Mouse (Mus musculus) lung, embryonic 16.5 days (tissue): ENCODE results near the gene Ctdspl. TPM values are rescaled to one million over a fixed set of nuclear protein-coding genes. Genes with fewer than 3 reads are reported as not detected.

Experiments
- ATAC-seq: fragments of 200-750 bp; cut with Nextera tagmentation; 2 replicates; pipeline ENCODE4 v1.8.0; 2017; ENCODE audit warnings: low read depth, mild to moderate bottlenecking, moderate library complexity
- H3K27ac ChIP-seq: fragments of 300-500 bp; sonication (generic); 2 replicates; pipeline ENCODE4 v1.5.1; 2014; ENCODE audit warnings: mild to moderate bottlenecking, control low read depth, low read length
- H3K27me3 ChIP-seq: fragments of 300-500 bp; sonication (generic); 2 replicates; pipeline ENCODE4 v1.6.1; 2014; ENCODE audit warnings: low read depth, low read length, mixed read lengths; ENCODE audit not compliant: control insufficient read depth, insufficient read depth
- H3K36me3 ChIP-seq: fragments of 300-500 bp; sonication (generic); 2 replicates; pipeline ENCODE4 v1.6.1; 2014; ENCODE audit warnings: low read length; ENCODE audit not compliant: control insufficient read depth, insufficient read depth
- H3K4me1 ChIP-seq: fragments of 300-500 bp; sonication (generic); replicated peaks from 2 replicates; pipeline ENCODE4 v1.6.1; 2014; ENCODE audit warnings: low read length, mixed read lengths; ENCODE audit not compliant: control insufficient read depth, insufficient read depth
- H3K4me2 ChIP-seq: fragments of 300-500 bp; sonication (generic); 2 replicates; pipeline ENCODE4 v1.6.1; 2014; ENCODE audit warnings: low read depth, low read length, control low read depth
- H3K4me3 ChIP-seq: fragments of 300-500 bp; sonication (generic); 2 replicates; pipeline ENCODE4 v1.5.1; 2014; ENCODE audit warnings: mild to moderate bottlenecking, low read length, control low read depth
- H3K9ac ChIP-seq: fragments of 300-500 bp; sonication (generic); 2 replicates; pipeline ENCODE4 v1.6.1; 2014; ENCODE audit warnings: low read length, control low read depth
- H3K9me3 ChIP-seq: fragments of 300-500 bp; sonication (generic); 2 replicates; pipeline ENCODE4 v1.6.1; 2016; ENCODE audit warnings: low read length; ENCODE audit not compliant: control insufficient read depth
- WGBS: fragments of 180-500 bp; shearing (Covaris S2); extraction: QIAGEN DNeasy Blood & Tissue Kit; methylation state at CpG from one replicate; pipeline ENCODE4 v1.1.7; 2014; 5-methylcytosine and 5-hydroxymethylcytosine counted together
- polyA plus RNA-seq: library from polyadenylated mRNA; unstranded; fragments of >200 nt; fragmentation: Nextera tagmentation; extraction: Ambion mirVana; gene quantifications from 2 replicates; pipeline ENCODE4 v1.2.1, GENCODE M21; 2015

Ctdspl gene
- polyA plus RNA-seq = 23.3 and 26.7 TPM in 2 replicates

DNA sequence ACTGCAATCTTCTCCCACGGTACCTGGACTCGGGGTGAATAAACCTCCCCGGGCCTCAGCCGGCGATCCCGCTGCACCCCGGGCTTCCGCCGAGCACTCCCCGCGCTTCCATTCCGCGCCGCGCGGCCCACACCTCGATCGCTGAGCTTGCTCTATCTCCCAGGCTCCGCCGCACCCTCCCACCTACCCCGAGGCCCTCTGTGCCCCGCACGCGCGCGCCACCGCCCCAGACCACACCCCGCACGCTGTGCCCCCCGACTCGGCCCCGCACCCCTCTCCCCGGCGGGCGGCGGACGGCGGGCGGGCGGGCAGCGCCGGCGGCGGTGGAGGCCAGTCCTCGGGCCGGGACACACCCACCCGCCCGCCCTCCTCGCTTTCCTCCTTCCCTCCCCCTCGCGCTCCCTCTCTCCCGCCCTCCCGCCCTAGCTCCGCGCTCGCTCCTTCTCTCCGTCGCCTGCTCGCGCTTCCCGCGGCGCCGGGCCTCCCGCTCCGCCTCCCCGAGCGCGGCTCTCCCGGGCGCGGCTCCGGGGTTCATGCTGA, at the start of gene Ctdspl:
Ctdspl (plus strand) TSS at position 343 of the 540 bp plus-strand sequence.
- Histone ChIP-seq H3K27me3 (no peaks in the 10 kb centered on the region), H3K9me3 (no peaks in the 10 kb centered on the region), H3K9ac (peak within 1 kb of the TSS; percentile 92), H3K4me2 (peak within 1 kb of the TSS; percentile 96), H3K4me3 (peak within 1 kb of the TSS; percentile 82), H3K27ac (peak within 1 kb of the TSS; percentile 97), H3K4me1 (peaks cover 40% of the 10 kb centered on the region), H3K36me3 (no peaks in the 10 kb centered on the region)
- peak; percentile 43 for ATAC-seq
- 0% methylated on average over 28 of the region's 73 CpGs for WGBS

DNA sequence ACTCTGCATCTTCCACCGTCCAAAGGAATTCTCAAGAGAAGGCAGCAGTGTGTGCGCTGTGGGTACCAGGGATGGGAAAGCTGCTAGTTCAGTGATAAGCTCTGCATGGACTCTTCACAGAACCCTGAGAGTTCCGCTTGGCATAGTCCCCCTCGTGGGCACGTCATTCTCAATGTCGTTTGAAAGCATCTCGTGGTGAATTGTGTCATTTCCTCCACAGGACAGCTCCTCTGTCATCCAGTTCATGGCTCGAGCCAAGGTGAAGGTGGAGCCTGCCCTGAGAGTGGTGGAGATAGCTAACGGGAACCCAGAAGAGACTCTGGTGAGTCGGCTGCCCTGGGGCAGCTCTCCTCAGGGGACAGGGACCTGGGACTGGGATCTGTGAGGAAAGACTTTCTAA, 49.4 kb upstream of the Ctdspl start:
- Histone ChIP-seq H3K27ac (0 out of 2 replicates have a peak overlapping the region, but pooled peaks have one; percentile 8), H3K4me2 (no peak overlapping the region), H3K27me3 (no peaks in the 10 kb centered on the region), H3K4me1 (peaks cover 5% of the 10 kb centered on the region), H3K36me3 (peaks cover 4% of the 10 kb centered on the region; the same call in 1 of the 2 replicates), H3K4me3 (no peak overlapping the region), H3K9ac (no peak overlapping the region), H3K9me3 (no peaks in the 10 kb centered on the region)
- ATAC-seq = 0 out of 2 replicates have a peak, but pooled peaks have one; percentile 32
- WGBS = 69% methylated on average over 10 of the region's 10 CpGs

DNA sequence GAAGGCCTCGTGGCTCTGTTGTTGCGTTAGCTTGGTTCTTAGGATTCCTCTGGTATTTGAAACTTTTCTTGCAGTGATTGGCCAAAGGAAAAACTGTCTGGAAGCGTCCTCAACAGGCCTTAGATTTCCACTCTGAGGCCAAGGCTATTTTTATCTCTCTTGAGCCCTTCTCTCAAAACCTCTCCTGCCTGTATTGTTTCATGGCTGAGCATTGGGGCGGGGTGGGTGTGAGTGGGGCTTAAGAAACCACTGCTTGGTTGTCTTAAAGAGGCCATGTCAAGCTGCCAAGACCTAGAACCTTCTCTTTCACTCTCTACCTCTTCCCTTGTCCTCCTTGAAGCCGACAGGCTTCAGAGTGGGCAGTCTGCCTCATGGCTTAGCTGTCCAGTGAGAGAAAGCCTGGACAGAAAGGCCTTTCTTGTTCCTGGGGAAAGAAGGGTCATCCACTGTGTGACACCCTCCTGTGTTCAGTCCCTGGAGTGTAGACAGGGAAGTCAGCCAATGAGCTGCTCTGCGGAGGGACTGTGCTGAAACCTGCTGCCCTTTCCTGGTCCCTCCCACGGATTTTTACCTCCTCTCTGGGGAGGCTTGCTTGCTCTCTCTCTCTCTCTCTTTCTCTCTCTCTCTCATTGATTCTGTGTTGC, 48.8 kb upstream of the Ctdspl start:
- peaks cover 5% of the 10 kb centered on the region for H3K4me1 ChIP-seq
- H3K27ac ChIP-seq = 0 out of 2 replicates have a peak overlapping the region, but pooled peaks have one; percentile 8
- H3K9me3 ChIP-seq = no peaks in the 10 kb centered on the region
- ATAC-seq = no peak; the same call in 1 of the 2 replicates
- H3K4me3 ChIP-seq = no peak overlapping the region
- peaks cover 2% of the 10 kb centered on the region; the same call in 1 of the 2 replicates for H3K36me3 ChIP-seq
- no peak overlapping the region for H3K9ac ChIP-seq
- H3K4me2 ChIP-seq = no peak overlapping the region
- WGBS = 55% methylated on average over 7 of the region's 7 CpGs
- no peaks in the 10 kb centered on the region for H3K27me3 ChIP-seq

DNA sequence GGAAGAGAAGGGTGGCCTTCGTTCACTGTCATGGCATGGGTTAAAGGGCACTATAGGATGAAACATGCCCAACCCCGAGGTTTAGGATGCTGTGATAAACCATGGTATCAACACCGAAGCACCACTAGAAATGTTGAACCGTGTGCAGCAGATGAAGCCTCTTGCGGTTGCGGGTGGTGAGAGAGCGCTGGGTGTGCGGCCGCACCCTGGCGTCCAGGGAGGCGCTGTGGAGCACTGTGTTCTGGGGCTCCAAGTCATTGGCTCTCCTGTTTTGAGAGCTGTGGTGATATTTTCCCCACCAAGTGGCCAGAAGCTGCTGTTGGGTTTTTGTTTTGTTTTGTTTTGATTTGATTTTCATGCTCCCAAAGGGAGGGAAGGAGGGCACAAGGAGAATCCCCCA, 47.7 kb upstream of the Ctdspl start:
- no peaks in the 10 kb centered on the region for H3K9me3 ChIP-seq
- H3K36me3 ChIP-seq = peaks cover 2% of the 10 kb centered on the region; the same call in 1 of the 2 replicates
- peaks cover 5% of the 10 kb centered on the region for H3K4me1 ChIP-seq
- ATAC-seq = no peak
- no peaks in the 10 kb centered on the region for H3K27me3 ChIP-seq
- H3K4me3 ChIP-seq = no peak overlapping the region
- no peak overlapping the region for H3K9ac ChIP-seq
- H3K4me2 ChIP-seq = no peak overlapping the region
- WGBS = 86% methylated on average over 11 of the region's 11 CpGs
- no peak overlapping the region for H3K27ac ChIP-seq

DNA sequence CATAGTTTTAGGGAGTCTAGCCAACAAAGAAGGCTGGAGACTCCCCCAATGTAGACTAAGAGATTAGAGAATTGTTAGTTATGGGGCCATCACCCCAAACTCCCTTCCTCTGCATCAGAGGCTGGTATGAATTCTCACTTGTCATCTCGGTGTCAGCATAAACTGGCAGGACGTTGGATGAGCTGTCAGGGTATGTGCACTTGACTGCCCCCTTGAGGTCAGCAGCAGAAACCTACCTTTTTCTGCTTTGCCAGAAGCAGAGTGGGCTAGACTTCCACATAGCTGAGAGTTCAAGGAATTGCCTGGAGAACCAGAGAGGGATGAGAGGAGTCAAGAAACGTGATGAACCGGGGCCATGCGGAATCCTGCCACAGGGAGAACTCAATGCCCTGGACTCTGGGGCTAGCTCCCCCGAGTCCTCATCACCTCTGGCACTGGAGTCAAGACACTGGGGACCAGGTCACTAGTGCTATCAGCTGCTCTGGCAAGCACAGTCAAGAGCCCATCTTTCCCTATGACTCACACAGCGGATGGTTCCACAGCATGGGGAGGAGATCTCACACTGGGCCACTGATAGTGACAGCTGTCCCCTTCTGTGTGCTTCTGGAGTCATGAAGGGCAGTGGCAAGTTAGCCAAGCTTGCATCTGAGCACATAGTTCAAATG, 44.8 kb upstream of the Ctdspl start:
- 70% methylated on average over 7 of the region's 7 CpGs for WGBS
- H3K4me1 ChIP-seq = peaks cover 2% of the 10 kb centered on the region; the same call in 1 of the 2 replicates
- H3K27ac ChIP-seq = no peak overlapping the region
- H3K27me3 ChIP-seq = no peaks in the 10 kb centered on the region
- no peak overlapping the region for H3K4me2 ChIP-seq
- H3K9ac ChIP-seq = no peak overlapping the region
- no peak for ATAC-seq
- no peaks in the 10 kb centered on the region; the same call in 1 of the 2 replicates for H3K36me3 ChIP-seq
- H3K4me3 ChIP-seq = no peak overlapping the region
- no peaks in the 10 kb centered on the region for H3K9me3 ChIP-seq

DNA sequence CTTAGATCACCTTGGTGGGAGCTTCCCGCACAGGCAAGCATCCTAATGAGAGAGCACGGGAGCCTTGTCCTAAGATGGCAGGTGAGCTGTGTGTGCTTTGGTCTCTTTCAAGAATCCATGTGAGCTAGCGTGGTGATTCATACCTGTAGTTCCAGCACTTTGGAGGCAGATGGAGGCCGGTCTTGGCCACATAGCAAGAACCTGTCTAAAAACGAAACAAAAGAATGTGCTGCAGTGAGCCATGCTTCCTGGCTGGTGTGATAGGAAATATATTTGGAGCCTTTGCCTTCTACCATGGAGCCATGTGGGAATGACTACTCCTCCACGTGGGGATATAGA, 44.3 kb upstream of the Ctdspl start:
- H3K4me3 ChIP-seq = no peak overlapping the region
- H3K9ac ChIP-seq = no peak overlapping the region
- no peak for ATAC-seq
- no peak overlapping the region for H3K27ac ChIP-seq
- H3K36me3 ChIP-seq = no peaks in the 10 kb centered on the region; the same call in 1 of the 2 replicates
- 80% methylated on average over 6 of the region's 6 CpGs for WGBS
- H3K4me1 ChIP-seq = peaks cover 2% of the 10 kb centered on the region; the same call in 1 of the 2 replicates
- H3K27me3 ChIP-seq = no peaks in the 10 kb centered on the region
- H3K9me3 ChIP-seq = no peaks in the 10 kb centered on the region
- H3K4me2 ChIP-seq = no peak overlapping the region

DNA sequence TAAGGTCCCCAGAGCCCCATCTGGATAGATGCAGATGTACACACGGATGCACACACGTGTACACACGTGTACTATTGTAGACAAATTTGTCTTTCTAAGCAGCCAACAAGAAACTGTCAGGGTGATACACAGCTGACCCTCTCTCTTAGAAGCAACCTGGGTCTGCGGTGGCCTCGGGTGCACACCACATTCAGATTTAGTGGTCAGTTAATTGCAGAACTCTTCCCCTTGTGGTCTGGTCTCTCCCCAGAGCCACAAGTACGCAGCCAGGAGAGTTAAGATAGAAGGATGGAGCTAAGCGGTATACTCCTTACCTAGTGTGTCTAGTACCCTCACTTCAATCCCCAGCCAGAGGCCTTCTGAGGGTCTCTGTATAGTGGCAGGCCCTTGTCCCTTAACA, 43.1 kb upstream of the Ctdspl start:
- Histone ChIP-seq H3K27me3 (no peaks in the 10 kb centered on the region), H3K9ac (no peak overlapping the region), H3K27ac (no peak overlapping the region), H3K4me1 (no peaks in the 10 kb centered on the region), H3K36me3 (peaks cover 2% of the 10 kb centered on the region; the same call in 1 of the 2 replicates), H3K4me2 (no peak overlapping the region), H3K4me3 (no peak overlapping the region), H3K9me3 (no peaks in the 10 kb centered on the region)
- WGBS = 91% methylated on average over 7 of the region's 7 CpGs
- no peak for ATAC-seq

DNA sequence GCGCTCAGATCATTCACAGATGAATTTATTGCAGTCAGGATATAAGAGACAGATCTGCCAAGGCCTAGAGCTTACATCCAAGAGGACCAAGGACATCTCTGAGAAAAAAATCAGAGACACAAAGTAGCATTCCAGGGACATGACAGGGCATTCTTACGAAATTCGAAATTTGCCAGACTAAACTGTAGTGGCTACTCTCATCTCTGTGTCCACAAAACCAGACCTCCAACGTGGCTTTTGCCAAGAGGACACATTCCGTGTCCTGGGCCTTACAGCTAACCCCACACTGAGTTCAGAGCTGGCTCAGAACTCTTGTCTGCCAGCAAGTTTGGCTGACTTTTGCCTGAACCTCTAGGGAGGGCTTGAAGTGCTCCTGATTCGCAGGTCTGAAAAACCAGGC, 40.5 kb upstream of the Ctdspl start:
- no peaks in the 10 kb centered on the region for H3K9me3 ChIP-seq
- no peaks in the 10 kb centered on the region for H3K27me3 ChIP-seq
- H3K4me1 ChIP-seq = peaks cover 7% of the 10 kb centered on the region
- 45% methylated on average over 6 of the region's 6 CpGs for WGBS
- H3K36me3 ChIP-seq = peaks cover 2% of the 10 kb centered on the region; the same call in 1 of the 2 replicates
- peak; percentile 87 for ATAC-seq
- no peak overlapping the region for H3K9ac ChIP-seq
- H3K4me3 ChIP-seq = no peak overlapping the region
- no peak overlapping the region for H3K4me2 ChIP-seq
- H3K27ac ChIP-seq = no peak overlapping the region; the same call in 1 of the 2 replicates

DNA sequence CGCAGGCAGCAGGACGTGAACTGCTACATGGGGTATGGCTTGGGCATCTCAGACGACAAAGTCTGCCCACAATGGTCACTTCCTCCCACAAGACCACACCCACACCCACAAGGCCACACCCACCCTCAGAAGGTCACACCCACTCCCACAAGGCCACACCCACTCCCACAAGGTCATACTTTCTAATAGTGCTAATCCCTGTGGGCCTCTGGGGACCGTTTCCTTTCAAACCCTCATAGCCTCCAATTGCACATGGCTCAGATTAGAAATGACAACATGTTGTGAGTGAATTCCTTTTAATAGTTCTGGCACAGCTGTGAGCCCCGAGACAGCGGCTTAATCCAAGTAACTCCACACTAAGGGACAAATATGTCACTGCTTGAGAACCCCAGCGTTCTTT, 39.1 kb upstream of the Ctdspl start:
- ATAC-seq = no peak
- Histone ChIP-seq H3K4me1 (peaks cover 11% of the 10 kb centered on the region), H3K4me2 (no peak overlapping the region), H3K4me3 (no peak overlapping the region), H3K9me3 (no peaks in the 10 kb centered on the region), H3K27ac (no peak overlapping the region), H3K36me3 (peaks cover 2% of the 10 kb centered on the region; the same call in 1 of the 2 replicates), H3K9ac (no peak overlapping the region), H3K27me3 (no peaks in the 10 kb centered on the region)
- 87% methylated on average over 7 of the region's 7 CpGs for WGBS
